Mouse (Mus musculus): ENCODE results near the gene Cox8a.

DNA sequence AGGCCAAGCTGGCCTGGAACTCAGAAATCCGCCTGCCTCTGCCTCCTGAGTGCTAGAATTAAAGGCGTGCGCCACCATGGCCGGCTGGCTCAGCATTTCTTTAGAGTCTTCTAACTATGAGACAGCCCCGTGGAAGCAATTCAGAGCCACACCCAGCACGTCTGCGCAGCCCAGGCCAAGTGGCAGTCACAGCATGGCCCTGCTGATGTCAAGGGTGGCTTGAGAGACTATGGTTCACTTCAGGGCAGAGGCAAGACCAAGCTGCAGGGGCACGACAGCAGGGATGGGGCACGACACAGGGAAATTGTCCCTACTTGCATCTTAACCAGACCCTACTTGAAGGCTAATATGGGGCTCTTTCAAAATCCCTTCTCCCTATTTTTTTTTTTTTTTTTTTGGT, 18.0 kb upstream of the Cox8a start:
- TF ChIP-seq TCF12 (IDR thresholded peaks at IDR 0.05; ENCODE audit: low read depth, low read length) (no peak), CTCF (IDR thresholded peaks at IDR 0.05 in 2 of 3, conservative IDR thresholded peaks at IDR 0.05 in 1 of 3; ENCODE audit: control insufficient read depth in 1 of 3, insufficient read depth in 1 of 3, low read depth in 2 of 3, low read length in 3 of 3, poor library complexity in 1 of 3, severe bottlenecking in 1 of 3) (no peak), EP300 (IDR thresholded peaks at IDR 0.05; ENCODE audit: low read depth in 1 of 2, low read length in 2 of 2) (no peak), NELFE (IDR thresholded peaks at IDR 0.05; ENCODE audit: low read depth, low read length) (no peak), BHLHE40 (IDR thresholded peaks at IDR 0.05; ENCODE audit: borderline replicate concordance, low read depth, low read length) (no peak), NRF1 (IDR thresholded peaks at IDR 0.05; ENCODE audit: insufficient read depth, low read depth, low read length, poor library complexity, severe bottlenecking) (no peak), TBP (IDR thresholded peaks at IDR 0.05; ENCODE audit: low read depth, low read length) (no peak), MAFK (IDR thresholded peaks at IDR 0.05; ENCODE audit: borderline replicate concordance, low read depth, low read length) (no peak), RCOR1 (IDR thresholded peaks at IDR 0.05; ENCODE audit: low read depth, low read length) (no peak), MAX (IDR thresholded peaks at IDR 0.05; ENCODE audit: low read length) (no peak), POLR2A (IDR thresholded peaks at IDR 0.05; ENCODE audit: control insufficient read depth in 1 of 2, insufficient read depth in 1 of 2, low read depth in 1 of 2, low read length in 2 of 2, poor library complexity in 1 of 2) (no peak), POLR2AphosphoS2 (IDR thresholded peaks at IDR 0.05; ENCODE audit: low read length) (no peak), ZNF384 (IDR thresholded peaks at IDR 0.05; ENCODE audit: low read depth, low read length) (no peak), USF2 (IDR thresholded peaks at IDR 0.05; ENCODE audit: borderline replicate concordance in 1 of 2, insufficient read depth in 1 of 2, low read depth in 1 of 2, low read length in 2 of 2) (no peak)

Measured in MEL (cell line).